Mouse (Mus musculus): ENCODE data around the gene Mrps30. TPM values are rescaled to one million over a fixed set of nuclear protein-coding genes. Genes with fewer than 3 reads are reported as not detected.

Mrps30 gene
- 36.1 and 37.6 TPM in 2 replicates for polyA plus RNA-seq (2014; fragmentation: Nextera tagmentation; extraction: Ambion mirVana)

- no peaks in the 10 kb centered on the region for H3K27me3 ChIP-seq (ENCODE audit: control insufficient read depth, insufficient read depth, low read length)
- peak; percentile 98 for ATAC-seq (replicated peaks; ENCODE audit: low FRiP score)
- peak; percentile 97 for DNase-seq (ENCODE audit: low spot score)
- peak within 1 kb of the TSS; percentile 62 for H3K4me3 ChIP-seq (ENCODE audit: low read depth, low read length)
- H3K36me3 ChIP-seq (ENCODE audit: control insufficient read depth, insufficient read depth, low read length): no peaks in the 10 kb centered on the region; the same call in 1 of the 2 replicates
- no peaks in the 10 kb centered on the region; the same call in 1 of the 2 replicates for H3K4me1 ChIP-seq (replicated peaks; ENCODE audit: control insufficient read depth, insufficient read depth, low read length)
- peak within 1 kb of the TSS; percentile 37; the same call in 1 of the 2 replicates for H3K27ac ChIP-seq (ENCODE audit: low read depth, low read length)
- WGBS: under 1% methylated on average over 93 of the region's 93 CpGs
- no peaks in the 10 kb centered on the region for H3K9me3 ChIP-seq (ENCODE audit: control insufficient read depth, low read length)
- H3K9ac ChIP-seq (ENCODE audit: low read length): peak within 1 kb of the TSS; percentile 86
- H3K4me2 ChIP-seq (ENCODE audit: low read depth, low read length, severe bottlenecking): peak within 1 kb of the TSS; percentile 69
Measured at GRCm38 (mm10) chr13:118386511-118387447, at the start of gene Mrps30, which contains the start of gene B430218F22Rik. TSS of gene Mrps30 (minus strand) at chr13:118387252. TSS of gene B430218F22Rik (plus strand) at chr13:118386630.

GRCm38 (mm10) chr13:118420847-118421246 lies 33.8 kb upstream of the Mrps30 start:
- no peak overlapping the region for H3K9ac ChIP-seq (ENCODE audit: low read length)
- no peak overlapping the region for H3K4me3 ChIP-seq (ENCODE audit: low read depth, low read length)
- no peaks in the 10 kb centered on the region for H3K36me3 ChIP-seq (ENCODE audit: control insufficient read depth, insufficient read depth, low read length)
- H3K4me1 ChIP-seq (replicated peaks; ENCODE audit: control insufficient read depth, insufficient read depth, low read length): no peaks in the 10 kb centered on the region
- no peak overlapping the region for H3K27ac ChIP-seq (ENCODE audit: low read depth, low read length)
- 89% methylated on average over 1 of the region's 1 CpGs for WGBS
- no peaks in the 10 kb centered on the region for H3K9me3 ChIP-seq (ENCODE audit: control insufficient read depth, low read length)
- H3K27me3 ChIP-seq (ENCODE audit: control insufficient read depth, insufficient read depth, low read length): no peaks in the 10 kb centered on the region
- DNase-seq (ENCODE audit: low spot score) (no peak), ATAC-seq (replicated peaks; ENCODE audit: low FRiP score) (no peak)
- no peak overlapping the region for H3K4me2 ChIP-seq (ENCODE audit: low read depth, low read length, severe bottlenecking)

- H3K4me1 ChIP-seq (replicated peaks; ENCODE audit: control insufficient read depth, insufficient read depth, low read length): no peaks in the 10 kb centered on the region
- H3K9ac ChIP-seq (ENCODE audit: low read length): no peak overlapping the region
- H3K4me3 ChIP-seq (ENCODE audit: low read depth, low read length): no peak overlapping the region
- no peak overlapping the region for H3K4me2 ChIP-seq (ENCODE audit: low read depth, low read length, severe bottlenecking)
- H3K27ac ChIP-seq (ENCODE audit: low read depth, low read length): no peak overlapping the region
- WGBS: 80% methylated on average over 1 of the region's 1 CpGs
- DNase-seq (ENCODE audit: low spot score): no peak
- H3K36me3 ChIP-seq (ENCODE audit: control insufficient read depth, insufficient read depth, low read length): no peaks in the 10 kb centered on the region
- H3K9me3 ChIP-seq (ENCODE audit: control insufficient read depth, low read length): no peaks in the 10 kb centered on the region
- ATAC-seq (replicated peaks; ENCODE audit: low FRiP score): no peak
- no peaks in the 10 kb centered on the region for H3K27me3 ChIP-seq (ENCODE audit: control insufficient read depth, insufficient read depth, low read length)
Measured at GRCm38 (mm10) chr13:118420408-118420807, 33.4 kb upstream of the Mrps30 start.

DNA sequence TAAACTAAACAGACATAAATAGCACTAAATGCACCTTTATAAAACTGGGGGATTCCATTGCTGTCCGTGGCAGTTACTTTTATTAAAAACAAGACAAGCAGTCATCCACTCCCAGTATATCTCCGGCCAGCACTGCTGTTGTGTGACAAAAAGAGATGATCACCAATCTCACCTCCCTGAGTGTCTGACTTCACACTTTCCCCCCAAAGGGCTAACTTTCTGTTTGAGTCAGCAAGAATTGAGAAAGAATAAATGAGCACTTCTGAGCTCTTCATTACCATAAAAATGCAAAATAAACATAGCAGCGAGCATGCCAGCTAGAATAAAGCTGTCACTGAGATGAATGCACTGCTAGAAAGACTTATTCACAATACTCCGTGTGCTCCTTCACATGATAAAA lies 31.1 kb upstream of the Mrps30 start:
- Histone ChIP-seq H3K9ac (ENCODE audit: low read length) (no peak overlapping the region), H3K9me3 (ENCODE audit: control insufficient read depth, low read length) (no peaks in the 10 kb centered on the region), H3K36me3 (ENCODE audit: control insufficient read depth, insufficient read depth, low read length) (no peaks in the 10 kb centered on the region), H3K27ac (ENCODE audit: low read depth, low read length) (no peak overlapping the region), H3K4me1 (replicated peaks; ENCODE audit: control insufficient read depth, insufficient read depth, low read length) (no peaks in the 10 kb centered on the region), H3K4me2 (ENCODE audit: low read depth, low read length, severe bottlenecking) (no peak overlapping the region), H3K27me3 (ENCODE audit: control insufficient read depth, insufficient read depth, low read length) (no peaks in the 10 kb centered on the region), H3K4me3 (ENCODE audit: low read depth, low read length) (no peak overlapping the region)
- 61% methylated on average over 4 of the region's 4 CpGs for WGBS
- ATAC-seq (replicated peaks; ENCODE audit: low FRiP score): no peak
- DNase-seq (ENCODE audit: low spot score): no peak

DNA sequence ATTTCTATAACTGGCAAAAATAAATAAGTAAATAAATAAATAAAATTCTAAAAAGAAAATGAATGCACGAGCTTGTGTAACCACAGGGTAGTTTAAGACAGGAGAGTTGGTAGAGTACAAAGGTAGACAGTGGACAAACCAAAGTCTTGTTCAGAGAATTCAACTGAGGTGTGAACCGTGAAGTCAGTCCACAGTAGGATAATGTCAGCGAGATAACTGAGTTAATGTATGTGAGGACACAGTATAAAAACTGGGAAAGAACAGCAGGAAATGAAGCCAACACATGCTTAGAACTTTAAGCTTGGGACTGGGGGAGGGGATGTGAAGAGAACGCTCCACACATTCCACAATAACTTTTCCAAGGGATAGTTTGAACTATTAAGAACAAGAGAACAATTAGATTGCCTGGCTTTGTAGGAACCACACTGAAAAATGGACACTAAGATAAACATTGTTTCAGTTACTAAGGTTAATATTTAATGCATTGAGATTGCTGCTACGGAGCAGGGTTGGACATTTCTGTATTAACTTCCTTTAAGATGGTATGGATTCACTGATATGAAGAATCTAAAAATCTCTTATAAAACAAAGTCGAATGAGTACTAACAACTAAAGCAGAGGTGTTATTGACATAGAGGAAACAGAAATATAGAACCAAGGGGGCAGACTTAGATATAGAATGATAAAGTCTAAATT lies 24.4 kb upstream of the Mrps30 start:
- Histone ChIP-seq H3K4me1 (replicated peaks; ENCODE audit: control insufficient read depth, insufficient read depth, low read length) (no peaks in the 10 kb centered on the region), H3K9me3 (ENCODE audit: control insufficient read depth, low read length) (no peaks in the 10 kb centered on the region), H3K9ac (ENCODE audit: low read length) (no peak overlapping the region), H3K27ac (ENCODE audit: low read depth, low read length) (no peak overlapping the region), H3K4me3 (ENCODE audit: low read depth, low read length) (no peak overlapping the region), H3K27me3 (ENCODE audit: control insufficient read depth, insufficient read depth, low read length) (no peaks in the 10 kb centered on the region), H3K36me3 (ENCODE audit: control insufficient read depth, insufficient read depth, low read length) (no peaks in the 10 kb centered on the region), H3K4me2 (ENCODE audit: low read depth, low read length, severe bottlenecking) (no peak overlapping the region)
- no peak for DNase-seq (ENCODE audit: low spot score)
- WGBS: 83% methylated on average over 6 of the region's 6 CpGs
- ATAC-seq (replicated peaks; ENCODE audit: low FRiP score): no peak

DNA sequence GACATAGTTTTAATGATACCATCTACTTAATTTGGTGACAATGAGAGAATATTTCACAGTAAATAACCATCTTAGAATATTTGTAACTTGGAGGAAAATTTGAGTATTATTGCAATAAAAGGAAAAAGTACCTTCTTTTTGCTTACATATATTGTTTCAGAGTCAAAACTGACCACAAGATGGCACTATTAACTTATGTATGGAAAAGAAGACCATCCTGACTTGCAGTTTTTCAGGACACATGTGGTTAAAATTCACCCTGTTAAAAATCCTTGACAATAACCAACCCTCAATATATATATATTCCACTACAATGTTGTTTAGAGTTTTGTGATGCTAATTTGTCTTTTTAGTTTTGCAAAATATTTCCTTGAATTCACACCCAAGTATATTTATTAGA lies 16.5 kb upstream of the Mrps30 start:
- H3K4me2 ChIP-seq (ENCODE audit: low read depth, low read length, severe bottlenecking): no peak overlapping the region
- H3K27me3 ChIP-seq (ENCODE audit: control insufficient read depth, insufficient read depth, low read length): no peaks in the 10 kb centered on the region; the same call in 1 of the 2 replicates
- H3K27ac ChIP-seq (ENCODE audit: low read depth, low read length): no peak overlapping the region
- H3K9ac ChIP-seq (ENCODE audit: low read length): no peak overlapping the region
- DNase-seq (ENCODE audit: low spot score) (no peak), ATAC-seq (replicated peaks; ENCODE audit: low FRiP score) (peak; percentile 70; the same call in 1 of the 2 replicates)
- H3K36me3 ChIP-seq (ENCODE audit: control insufficient read depth, insufficient read depth, low read length): no peaks in the 10 kb centered on the region
- no peaks in the 10 kb centered on the region for H3K4me1 ChIP-seq (replicated peaks; ENCODE audit: control insufficient read depth, insufficient read depth, low read length)
- H3K9me3 ChIP-seq (ENCODE audit: control insufficient read depth, low read length): no peaks in the 10 kb centered on the region
- no peak overlapping the region for H3K4me3 ChIP-seq (ENCODE audit: low read depth, low read length)

DNA sequence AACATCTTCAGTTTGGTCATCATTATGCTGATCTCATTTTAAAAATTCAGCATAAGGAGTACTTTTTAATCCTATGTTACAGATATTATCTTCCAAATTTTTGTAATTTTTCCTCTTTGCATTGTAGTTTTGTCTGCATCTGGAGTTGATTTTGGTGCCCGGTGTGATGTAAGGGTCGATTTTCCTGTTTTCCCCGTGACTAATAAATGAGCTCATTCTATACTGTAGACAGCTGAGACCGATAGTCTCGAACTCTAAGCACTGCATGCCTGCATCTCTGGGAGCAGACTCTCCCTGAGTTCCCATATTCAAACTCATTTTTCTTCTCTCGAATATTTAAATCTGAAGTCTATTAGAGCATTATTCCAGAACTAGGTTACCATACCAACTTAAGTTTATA lies 13.3 kb upstream of the Mrps30 start:
- H3K4me1 ChIP-seq (replicated peaks; ENCODE audit: control insufficient read depth, insufficient read depth, low read length): no peaks in the 10 kb centered on the region
- no peaks in the 10 kb centered on the region; the same call in 1 of the 2 replicates for H3K27me3 ChIP-seq (ENCODE audit: control insufficient read depth, insufficient read depth, low read length)
- H3K36me3 ChIP-seq (ENCODE audit: control insufficient read depth, insufficient read depth, low read length): no peaks in the 10 kb centered on the region
- no peak overlapping the region for H3K27ac ChIP-seq (ENCODE audit: low read depth, low read length)
- no peak overlapping the region for H3K4me3 ChIP-seq (ENCODE audit: low read depth, low read length)
- no peak overlapping the region for H3K4me2 ChIP-seq (ENCODE audit: low read depth, low read length, severe bottlenecking)
- WGBS: 71% methylated on average over 6 of the region's 6 CpGs
- no peak for DNase-seq (ENCODE audit: low spot score)
- H3K9ac ChIP-seq (ENCODE audit: low read length): no peak overlapping the region
- H3K9me3 ChIP-seq (ENCODE audit: control insufficient read depth, low read length): no peaks in the 10 kb centered on the region
- ATAC-seq (replicated peaks; ENCODE audit: low FRiP score): no peak

DNA sequence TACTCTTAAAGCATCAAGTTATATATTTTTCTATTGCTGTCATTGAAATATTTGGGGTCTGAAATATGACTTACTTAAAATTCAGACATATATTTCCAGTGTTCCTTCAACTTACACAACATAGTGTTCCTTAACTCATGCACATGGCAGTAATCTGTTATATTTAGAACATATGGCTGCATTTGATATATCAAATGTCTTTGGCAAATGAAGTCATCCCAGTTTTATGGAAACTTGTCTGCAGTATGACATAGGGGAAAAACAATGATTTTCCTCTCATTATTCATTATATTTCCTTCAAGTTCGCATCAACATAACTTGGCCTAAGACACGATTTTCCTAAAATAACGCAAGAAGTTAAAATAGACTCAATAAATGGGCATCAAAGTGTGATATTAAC lies 8.8 kb upstream of the Mrps30 start:
- Histone ChIP-seq H3K4me3 (ENCODE audit: low read depth, low read length) (no peak overlapping the region), H3K36me3 (ENCODE audit: control insufficient read depth, insufficient read depth, low read length) (no peaks in the 10 kb centered on the region), H3K9me3 (ENCODE audit: control insufficient read depth, low read length) (no peaks in the 10 kb centered on the region), H3K27ac (ENCODE audit: low read depth, low read length) (no peak overlapping the region), H3K9ac (ENCODE audit: low read length) (no peak overlapping the region), H3K27me3 (ENCODE audit: control insufficient read depth, insufficient read depth, low read length) (no peaks in the 10 kb centered on the region), H3K4me1 (replicated peaks; ENCODE audit: control insufficient read depth, insufficient read depth, low read length) (no peaks in the 10 kb centered on the region), H3K4me2 (ENCODE audit: low read depth, low read length, severe bottlenecking) (no peak overlapping the region)
- ATAC-seq (replicated peaks; ENCODE audit: low FRiP score): no peak
- 88% methylated on average over 3 of the region's 3 CpGs for WGBS
- no peak for DNase-seq (ENCODE audit: low spot score)

All from forebrain, embryonic 11.5 days (tissue).